Mouse (Mus musculus) CH12.LX (cell line): Measurements from ENCODE around the gene Mrpl51. TPM values are rescaled to one million over a fixed set of nuclear protein-coding genes. Genes with fewer than 3 reads are reported as not detected.

Experiments used
- DNase-seq: peaks from one replicate; pipeline ENCODE4 v3.0.0-alpha.2; 2013; ENCODE audit errors: extremely low read depth
- H3K27ac ChIP-seq: 2 replicates; pipeline ENCODE4 v1.5.1; 2012; ENCODE audit warnings: low read depth, mild to moderate bottlenecking, control low read depth, moderate library complexity; ENCODE audit not compliant: insufficient read depth
- H3K27me3 ChIP-seq: replicated peaks from 2 replicates; pipeline ENCODE3; 2012; ENCODE audit warnings: inconsistent platforms
- H3K36me3 ChIP-seq, 2 experiments: replicated peaks in 1 of 2; 2 replicates each; pipeline versions ENCODE3 to v1.6.1; 2012; ENCODE audit warnings: inconsistent platforms in 1 of 2, low read length in 1 of 2, mild to moderate bottlenecking in 1 of 2, mixed read lengths in 1 of 2, moderate library complexity in 1 of 2; ENCODE audit not compliant: control insufficient read depth in 1 of 2, insufficient read depth in 1 of 2
- H3K4me1 ChIP-seq, 2 experiments: 2 replicates each; pipeline ENCODE4 v1.6.1; 2012; ENCODE audit warnings: inconsistent platforms in 1 of 2, moderate library complexity in 1 of 2; ENCODE audit not compliant: insufficient read depth in 2 of 2, control insufficient read depth in 1 of 2
- H3K4me2 ChIP-seq: 2 replicates; pipeline ENCODE4 v1.6.1; 2012; ENCODE audit warnings: low read depth, mild to moderate bottlenecking, control low read depth; ENCODE audit not compliant: poor library complexity, insufficient read depth, severe bottlenecking
- H3K4me3 ChIP-seq, 3 experiments: fragments of 150-350 bp in 1 of 3; sonication (generic) in 1 of 3; replicated peaks in 1 of 3; 2 replicates each; pipeline versions ENCODE3 to v1.5.1; 2011 to 2012; ENCODE audit warnings: low read depth in 2 of 3, low read length in 2 of 3, mild to moderate bottlenecking in 2 of 3, moderate library complexity in 2 of 3, control low read depth in 1 of 3, improper control_type of control experiment in 1 of 3, inconsistent platforms in 1 of 3, mixed read lengths in 1 of 3; ENCODE audit not compliant: poor library complexity in 1 of 3
- H3K79me2 ChIP-seq: replicated peaks from 2 replicates; pipeline ENCODE4 v1.6.1; 2012; ENCODE audit warnings: mild to moderate bottlenecking, moderate library complexity; ENCODE audit not compliant: control insufficient read depth, poor library complexity, insufficient read depth, severe bottlenecking; ENCODE audit errors: extremely low read depth
- H3K9ac ChIP-seq: 2 replicates; pipeline ENCODE4 v1.6.1; 2012; ENCODE audit warnings: low read depth, mild to moderate bottlenecking, control low read depth, moderate library complexity; ENCODE audit not compliant: insufficient read depth
- H3K9me3 ChIP-seq: replicated peaks from 2 replicates; pipeline ENCODE3; 2012; ENCODE audit warnings: low read length, inconsistent platforms, mixed read lengths
- BHLHE40 ChIP-seq: IDR thresholded peaks from 2 replicates; pipeline ENCODE4 v1.6.1; 2011; ENCODE audit warnings: mild to moderate bottlenecking, low read depth, low read length, improper control_type of control experiment
- CHD1 ChIP-seq: IDR thresholded peaks from 2 replicates; pipeline ENCODE4 v1.6.1; 2012; ENCODE audit warnings: low read depth, low read length, improper control_type of control experiment, inconsistent platforms
- CTCF ChIP-seq, 2 experiments: IDR thresholded peaks in 1 of 2; conservative IDR thresholded peaks in 1 of 2; 2 replicates each; pipeline ENCODE4 v1.5.1; 2011 to 2012; ENCODE audit warnings: low read depth in 2 of 2, low read length in 2 of 2, improper control_type of control experiment in 1 of 2, inconsistent platforms in 1 of 2, mild to moderate bottlenecking in 1 of 2, moderate library complexity in 1 of 2
- ETS1 ChIP-seq: conservative IDR thresholded peaks from 2 replicates; pipeline ENCODE4 v1.6.1; 2012; ENCODE audit warnings: low read depth, mild to moderate bottlenecking, inconsistent platforms, low read length, improper control_type of control experiment, moderate library complexity
- JUN ChIP-seq: IDR thresholded peaks from 2 replicates; pipeline ENCODE4 v1.6.1; 2011; ENCODE audit warnings: low read depth, mild to moderate bottlenecking, low read length, improper control_type of control experiment, moderate library complexity; ENCODE audit not compliant: insufficient read depth
- JUND ChIP-seq: conservative IDR thresholded peaks from 2 replicates; pipeline ENCODE4 v1.6.1; 2011; ENCODE audit warnings: low read depth, low read length, improper control_type of control experiment
- MAZ ChIP-seq: IDR thresholded peaks from 2 replicates; pipeline ENCODE4 v1.6.1; 2012; ENCODE audit warnings: low read depth, mild to moderate bottlenecking, inconsistent platforms, low read length, improper control_type of control experiment, moderate library complexity
- MEF2A ChIP-seq: IDR thresholded peaks from 2 replicates; pipeline ENCODE4 v1.6.1; 2014; ENCODE audit warnings: low read depth, mild to moderate bottlenecking, inconsistent platforms, low read length, improper control_type of control experiment, borderline replicate concordance
- MYC ChIP-seq: IDR thresholded peaks from 2 replicates; pipeline ENCODE4 v1.6.1; 2011; ENCODE audit warnings: low read depth, mild to moderate bottlenecking, improper control_type of control experiment, low read length
- NELFE ChIP-seq: IDR thresholded peaks from 2 replicates; pipeline ENCODE4 v1.6.1; 2011; ENCODE audit warnings: low read depth, low read length, improper control_type of control experiment
- PAX5 ChIP-seq: IDR thresholded peaks from 2 replicates; pipeline ENCODE4 v1.6.1; 2012; ENCODE audit warnings: low read length, inconsistent platforms, mixed read lengths
- POLR2A ChIP-seq: IDR thresholded peaks from 2 replicates; pipeline ENCODE4 v1.6.1; 2011; ENCODE audit warnings: low read depth, mild to moderate bottlenecking, improper control_type of control experiment, low read length
- POLR2AphosphoS2 ChIP-seq: IDR thresholded peaks from 2 replicates; pipeline ENCODE4 v1.6.1; 2011; ENCODE audit warnings: low read depth, low read length, improper control_type of control experiment
- RAD21 ChIP-seq: IDR thresholded peaks from 2 replicates; pipeline ENCODE4 v1.6.1; 2011; ENCODE audit warnings: low read depth, mild to moderate bottlenecking, low read length, improper control_type of control experiment, moderate library complexity
- SMC3 ChIP-seq: IDR thresholded peaks from 2 replicates; pipeline ENCODE4 v1.6.1; 2011; ENCODE audit warnings: low read depth, low read length, improper control_type of control experiment
- TCF12 ChIP-seq: IDR thresholded peaks from 2 replicates; pipeline ENCODE4 v1.6.1; 2014; ENCODE audit warnings: low read depth, mild to moderate bottlenecking, inconsistent platforms, low read length, improper control_type of control experiment
- ZC3H11A ChIP-seq: IDR thresholded peaks from 2 replicates; pipeline ENCODE4 v1.6.1; 2012; ENCODE audit warnings: low read depth, mild to moderate bottlenecking, inconsistent platforms, low read length, improper control_type of control experiment
- ZNF384 ChIP-seq: IDR thresholded peaks from 2 replicates; pipeline ENCODE4 v1.6.1; 2012; ENCODE audit warnings: low read depth, low read length, improper control_type of control experiment, inconsistent platforms
- dilution Hi-C: fragments of 300-500 bp; cut with MboI; formaldehyde crosslinking; loops from 2 replicates; pipeline ENCODE4 v1.14.3; 2020; ENCODE audit warnings: low sequenced_read_pairs; ENCODE audit not compliant: extremely low pct_unique_long_range_greater_than_20kb, extremely low pct_ligation_motif_present
- in situ Hi-C: fragments of 300-500 bp; cut with MboI; formaldehyde crosslinking; loops from 3 replicates; pipeline ENCODE4 v1.14.3; 2019; ENCODE audit warnings: low sequenced_read_pairs, low pct_ligation_motif_present, low pct_unique_long_range_greater_than_20kb, mixed read lengths
- polyA plus RNA-seq: library from polyadenylated mRNA; unstranded; fragments of >175 nt; gene quantifications from 2 replicates; pipeline ENCODE4 v1.2.1, GENCODE M21; 2012; ENCODE audit warnings: low read depth; ENCODE audit not compliant: insufficient read length
- total RNA-seq, 2 experiments: library from RNA; depleted of rRNA; stranded (reverse); fragments of 300-350 nt in 1 of 2; fragments of >200 nt in 1 of 2; gene quantifications; 2 replicates each; pipeline ENCODE4 v1.2.3; 2012 to 2014

Mrpl51 gene
- total and polyA plus RNA-seq, 3 experiments: 120 to 184 (median 161) TPM

GRCm38 (mm10) chr6:125238396-125238795 lies 46.8 kb downstream of the Mrpl51 start:
- dilution Hi-C loops (no loop called here), in situ Hi-C loops (no loop called here)
- Histone ChIP-seq H3K79me2 (no peaks in the 10 kb centered on the region), H3K9ac (no peak overlapping the region), H3K4me3 (no peak overlapping the region), H3K4me1 (peaks cover 2 to 28% of the 10 kb centered on the region in 2 experiments; a peak in 3 of 4 replicates), H3K36me3 (peaks cover 8 to 71% of the 10 kb centered on the region in 2 experiments), H3K4me2 (no peak overlapping the region), H3K9me3 (no peaks in the 10 kb centered on the region), H3K27ac (no peak overlapping the region), H3K27me3 (no peaks in the 10 kb centered on the region)
- DNase-seq: peak; percentile 18
- no peak for TF ChIP-seq JUN
- TF ChIP-seq TCF12: no peak
- 0 out of 2 replicates have a peak, but pooled peaks have one; percentile 10 for TF ChIP-seq ETS1

GRCm38 (mm10) chr6:125239547-125239946 lies 47.9 kb downstream of the Mrpl51 start:
- no peak overlapping the region for H3K9ac ChIP-seq
- H3K4me3 ChIP-seq: no peak overlapping the region
- no peak overlapping the region for H3K27ac ChIP-seq
- H3K36me3 ChIP-seq: peaks cover 8 to 60% of the 10 kb centered on the region in 2 experiments
- in situ Hi-C loops: no loop called here
- no peaks in the 10 kb centered on the region for H3K9me3 ChIP-seq
- dilution Hi-C loops: no loop called here
- no peak overlapping the region for H3K4me2 ChIP-seq
- TF ChIP-seq ETS1 (no peak), MYC (no peak), NELFE (no peak), ZC3H11A (no peak), CHD1 (no peak), MAZ (no peak), POLR2AphosphoS2 (no peak), ZNF384 (no peak), MEF2A (no peak), BHLHE40 (no peak), SMC3 (no peak), RAD21 (no peak), PAX5 (no peak), JUND (no peak), POLR2A (no peak), CTCF (conservative IDR thresholded peaks at IDR 0.05 in 1 of 2, IDR thresholded peaks at IDR 0.05 in 1 of 2; ENCODE audit: low read depth in 2 of 2, low read length in 2 of 2) (no peak)
- no peaks in the 10 kb centered on the region for H3K79me2 ChIP-seq
- peaks cover 2 to 16% of the 10 kb centered on the region in 2 experiments; a peak in 3 of 4 replicates for H3K4me1 ChIP-seq
- no peak for DNase-seq
- no peaks in the 10 kb centered on the region for H3K27me3 ChIP-seq
